Mouse (Mus musculus): Measurements from ENCODE around the gene Pdgfd. TPM values are rescaled to one million over a fixed set of nuclear protein-coding genes. Genes with fewer than 3 reads are reported as not detected.

Gene Pdgfd
- polyA plus RNA-seq, 1 experiment, result 9.0 TPM

GRCm38 (mm10) chr9:6276395-6276794 is 108.0 kb downstream of the Pdgfd start:
- WGBS, result 97% methylated on average over 1 of the region's 1 CpGs
- Histone ChIP-seq H3K27ac (ENCODE audit: insufficient read depth, low read length) (no peak overlapping the region), H3K27me3 (ENCODE audit: control insufficient read depth, insufficient read depth, low read length) (no peaks in the 10 kb centered on the region), H3K4me1 (ENCODE audit: control insufficient read depth, insufficient read depth, low read length) (no peaks in the 10 kb centered on the region), H3K4me3 (replicated peaks; ENCODE audit: insufficient read depth, low read depth, low read length) (no peak overlapping the region)
- TF ChIP-seq POLR2A (IDR thresholded peaks at IDR 0.05; ENCODE audit: borderline replicate concordance, insufficient read depth, low read length) (no peak), CTCF (IDR thresholded peaks at IDR 0.05; ENCODE audit: borderline replicate concordance, insufficient read depth, low read depth, low read length) (no peak)
- no peak for DNase-seq

- Histone ChIP-seq H3K4me3 (replicated peaks; ENCODE audit: insufficient read depth, low read depth, low read length) (no peak overlapping the region), H3K4me1 (ENCODE audit: control insufficient read depth, insufficient read depth, low read length) (no peaks in the 10 kb centered on the region), H3K27me3 (ENCODE audit: control insufficient read depth, insufficient read depth, low read length) (no peaks in the 10 kb centered on the region), H3K27ac (ENCODE audit: insufficient read depth, low read length) (no peak overlapping the region)
- TF ChIP-seq POLR2A (IDR thresholded peaks at IDR 0.05; ENCODE audit: borderline replicate concordance, insufficient read depth, low read length) (no peak), CTCF (IDR thresholded peaks at IDR 0.05; ENCODE audit: borderline replicate concordance, insufficient read depth, low read depth, low read length) (no peak)
- DNase-seq, result no peak
These were observed 109.1 kb downstream of the Pdgfd start for GRCm38 (mm10) chr9:6277526-6277925.

GRCm38 (mm10) chr9:6286770-6287169 is 118.4 kb downstream of the Pdgfd start:
- H3K4me3 ChIP-seq (replicated peaks; ENCODE audit: insufficient read depth, low read depth, low read length), result no peak overlapping the region
- no peak overlapping the region for H3K27ac ChIP-seq (ENCODE audit: insufficient read depth, low read length)
- no peak for DNase-seq
- H3K4me1 ChIP-seq (ENCODE audit: control insufficient read depth, insufficient read depth, low read length), result no peaks in the 10 kb centered on the region
- TF ChIP-seq CTCF (IDR thresholded peaks at IDR 0.05; ENCODE audit: borderline replicate concordance, insufficient read depth, low read depth, low read length) (no peak), POLR2A (IDR thresholded peaks at IDR 0.05; ENCODE audit: borderline replicate concordance, insufficient read depth, low read length) (no peak)
- 44% methylated on average over 1 of the region's 1 CpGs for WGBS
- no peaks in the 10 kb centered on the region for H3K27me3 ChIP-seq (ENCODE audit: control insufficient read depth, insufficient read depth, low read length)

GRCm38 (mm10) chr9:6289211-6289696 is 120.9 kb downstream of the Pdgfd start:
- Histone ChIP-seq H3K27ac (ENCODE audit: insufficient read depth, low read length) (no peak overlapping the region), H3K4me3 (replicated peaks; ENCODE audit: insufficient read depth, low read depth, low read length) (no peak overlapping the region), H3K27me3 (ENCODE audit: control insufficient read depth, insufficient read depth, low read length) (no peaks in the 10 kb centered on the region), H3K4me1 (ENCODE audit: control insufficient read depth, insufficient read depth, low read length) (no peaks in the 10 kb centered on the region)
- TF ChIP-seq CTCF (IDR thresholded peaks at IDR 0.05; ENCODE audit: borderline replicate concordance, insufficient read depth, low read depth, low read length) (no peak), POLR2A (IDR thresholded peaks at IDR 0.05; ENCODE audit: borderline replicate concordance, insufficient read depth, low read length) (no peak)
- WGBS, result 13% methylated on average over 2 of the region's 2 CpGs
- DNase-seq, result no peak

GRCm38 (mm10) chr9:6298547-6298946 is 130.2 kb downstream of the Pdgfd start:
- Histone ChIP-seq H3K4me1 (ENCODE audit: control insufficient read depth, insufficient read depth, low read length) (no peaks in the 10 kb centered on the region), H3K27me3 (ENCODE audit: control insufficient read depth, insufficient read depth, low read length) (no peaks in the 10 kb centered on the region), H3K27ac (ENCODE audit: insufficient read depth, low read length) (no peak overlapping the region), H3K4me3 (replicated peaks; ENCODE audit: insufficient read depth, low read depth, low read length) (no peak overlapping the region)
- DNase-seq, result no peak
- no peak for TF ChIP-seq CTCF (IDR thresholded peaks at IDR 0.05; ENCODE audit: borderline replicate concordance, insufficient read depth, low read depth, low read length)
- TF ChIP-seq POLR2A (IDR thresholded peaks at IDR 0.05; ENCODE audit: borderline replicate concordance, insufficient read depth, low read length), result no peak
- WGBS, result 78% methylated on average over 2 of the region's 2 CpGs

- TF ChIP-seq CTCF (IDR thresholded peaks at IDR 0.05; ENCODE audit: borderline replicate concordance, insufficient read depth, low read depth, low read length), result no peak
- TF ChIP-seq POLR2A (IDR thresholded peaks at IDR 0.05; ENCODE audit: borderline replicate concordance, insufficient read depth, low read length), result no peak
- Histone ChIP-seq H3K4me3 (replicated peaks; ENCODE audit: insufficient read depth, low read depth, low read length) (no peak overlapping the region), H3K27ac (ENCODE audit: insufficient read depth, low read length) (no peak overlapping the region), H3K4me1 (ENCODE audit: control insufficient read depth, insufficient read depth, low read length) (no peaks in the 10 kb centered on the region), H3K27me3 (ENCODE audit: control insufficient read depth, insufficient read depth, low read length) (no peaks in the 10 kb centered on the region)
- 86% methylated on average over 3 of the region's 3 CpGs for WGBS
- DNase-seq, result no peak
These were observed 133.7 kb downstream of the Pdgfd start for GRCm38 (mm10) chr9:6302050-6302449.

- no peak overlapping the region for H3K27ac ChIP-seq (ENCODE audit: insufficient read depth, low read length)
- H3K4me1 ChIP-seq (ENCODE audit: control insufficient read depth, insufficient read depth, low read length), result no peaks in the 10 kb centered on the region
- no peak for TF ChIP-seq CTCF (IDR thresholded peaks at IDR 0.05; ENCODE audit: borderline replicate concordance, insufficient read depth, low read depth, low read length)
- TF ChIP-seq POLR2A (IDR thresholded peaks at IDR 0.05; ENCODE audit: borderline replicate concordance, insufficient read depth, low read length), result no peak
- H3K27me3 ChIP-seq (ENCODE audit: control insufficient read depth, insufficient read depth, low read length), result no peaks in the 10 kb centered on the region
- DNase-seq, result no peak
- WGBS, result 90% methylated on average over 3 of the region's 3 CpGs
- H3K4me3 ChIP-seq (replicated peaks; ENCODE audit: insufficient read depth, low read depth, low read length), result no peak overlapping the region
These were observed 136.2 kb downstream of the Pdgfd start for GRCm38 (mm10) chr9:6304590-6304989.

- no peak for DNase-seq
These were observed 137.5 kb downstream of the Pdgfd start for GRCm38 (mm10) chr9:6305847-6306246.

More at GRCm38 (mm10) chr9:6305847-6306246, 137.5 kb downstream of the Pdgfd start:
- Histone ChIP-seq H3K27me3 (ENCODE audit: control insufficient read depth, insufficient read depth, low read length) (no peaks in the 10 kb centered on the region), H3K4me3 (replicated peaks; ENCODE audit: insufficient read depth, low read depth, low read length) (no peak overlapping the region), H3K4me1 (ENCODE audit: control insufficient read depth, insufficient read depth, low read length) (no peaks in the 10 kb centered on the region), H3K27ac (ENCODE audit: insufficient read depth, low read length) (no peak overlapping the region)
- TF ChIP-seq CTCF (IDR thresholded peaks at IDR 0.05; ENCODE audit: borderline replicate concordance, insufficient read depth, low read depth, low read length), result no peak
- no peak for TF ChIP-seq POLR2A (IDR thresholded peaks at IDR 0.05; ENCODE audit: borderline replicate concordance, insufficient read depth, low read length)
- 94% methylated on average over 3 of the region's 3 CpGs for WGBS
